Mouse (Mus musculus): ENCODE measurements around the gene Afmid.
A peak's percentile ranks its signal among the peaks of the same experiment; 100 is the strongest.

- TF ChIP-seq POLR2A (IDR thresholded peaks at IDR 0.05; ENCODE audit: low read depth, low read length) (peak; percentile 38; the same call in 1 of the 2 replicates), CTCF (conservative IDR thresholded peaks at IDR 0.05 in 1 of 2, IDR thresholded peaks at IDR 0.05 in 1 of 2; ENCODE audit: low read depth in 2 of 2, low read length in 2 of 2) (peak; percentile 81 to 93), ZKSCAN1 (IDR thresholded peaks at IDR 0.05; ENCODE audit: borderline replicate concordance, low read depth, low read length) (no peak), E2F4 (IDR thresholded peaks at IDR 0.05; ENCODE audit: insufficient replicate concordance, low read depth, low read length) (no peak)
These were observed 1.4 kb upstream of the Afmid start for GRCm38 (mm10) chr11:117824060-117824969.
